Mouse (Mus musculus): ENCODE data around the gene Myh6.

The Myh6 gene

GRCm38 (mm10) chr14:54935904-54936830 is 30.6 kb downstream of the Myh6 start, which contains the start of gene Cmtm5:
Gene Cmtm5 (plus strand): TSS chr14:54936261.
- no peak for DNase-seq (ENCODE audit: low spot score in 2 of 2)

GRCm38 (mm10) chr14:54932645-54933150 is 34.0 kb downstream of the Myh6 start, which contains the start of gene Il25:
Gene Il25 (plus strand): TSS chr14:54932695.
- DNase-seq (ENCODE audit: low spot score in 2 of 2) = no peak

GRCm38 (mm10) chr14:54930431-54930830 is 36.3 kb downstream of the Myh6 start:
- no peak for DNase-seq (ENCODE audit: low spot score in 2 of 2)

GRCm38 (mm10) chr14:54929801-54930200 is 36.9 kb downstream of the Myh6 start:
- no peak for DNase-seq (ENCODE audit: low spot score in 2 of 2)

- no peak for DNase-seq (ENCODE audit: low spot score in 2 of 2)
These were observed 39.4 kb downstream of the Myh6 start for GRCm38 (mm10) chr14:54927296-54927695.

GRCm38 (mm10) chr14:54926401-54927158 is 40.1 kb downstream of the Myh6 start:
- DNase-seq (ENCODE audit: low spot score in 2 of 2) = peak; percentile 84

GRCm38 (mm10) chr14:54925349-54926342 is 41.1 kb downstream of the Myh6 start, which contains the start of gene Efs:
Gene Efs (minus strand): TSS chr14:54926126.
- DNase-seq (ENCODE audit: low spot score in 2 of 2) = peak; percentile 79 to 81

- peak; percentile 72 to 79 for DNase-seq (ENCODE audit: low spot score in 2 of 2)
These were observed 41.9 kb downstream of the Myh6 start for GRCm38 (mm10) chr14:54924641-54925348.

GRCm38 (mm10) chr14:54920076-54920685 is 46.5 kb downstream of the Myh6 start:
- no peak for DNase-seq (ENCODE audit: low spot score in 2 of 2)

- DNase-seq (ENCODE audit: low spot score in 2 of 2) = no peak
These were observed 53.4 kb downstream of the Myh6 start for GRCm38 (mm10) chr14:54913343-54913742.

- DNase-seq (ENCODE audit: low spot score in 2 of 2) = peak; percentile 62 to 70
These were observed 53.8 kb downstream of the Myh6 start, which contains the start of gene Slc22a17 for GRCm38 (mm10) chr14:54912886-54913285. Gene Slc22a17 (minus strand): TSS chr14:54913132.

- no peak for DNase-seq (ENCODE audit: low spot score in 2 of 2)
These were observed 54.4 kb downstream of the Myh6 start for GRCm38 (mm10) chr14:54912109-54912850.

GRCm38 (mm10) chr14:54908682-54909081 is 58.0 kb downstream of the Myh6 start:
- DNase-seq (ENCODE audit: low spot score in 2 of 2) = no peak

GRCm38 (mm10) chr14:54903641-54904040 is 63.1 kb downstream of the Myh6 start:
- no peak for DNase-seq (ENCODE audit: low spot score in 2 of 2)

GRCm38 (mm10) chr14:54900383-54900782 is 66.3 kb downstream of the Myh6 start:
- DNase-seq (ENCODE audit: low spot score in 2 of 2) = peak; percentile 58 to 60

GRCm38 (mm10) chr14:54897445-54897844 is 69.3 kb downstream of the Myh6 start:
- no peak for DNase-seq (ENCODE audit: low spot score in 2 of 2)

- peak in 1 of 2 experiments; percentile 62 for DNase-seq (ENCODE audit: low spot score in 2 of 2)
These were observed 72.2 kb downstream of the Myh6 start for GRCm38 (mm10) chr14:54894296-54895151.

- peak; percentile 98 for DNase-seq (ENCODE audit: low spot score in 2 of 2)
These were observed 73.0 kb downstream of the Myh6 start for GRCm38 (mm10) chr14:54893651-54894181.
